Mouse (Mus musculus) MEL (cell line): ENCODE data around the gene Slc47a1. TPM values are rescaled to one million over a fixed set of nuclear protein-coding genes. Genes with fewer than 3 reads are reported as not detected.

ENCODE experiments used
- DNase-seq: peaks from one replicate; pipeline ENCODE4 v3.0.0; 2011; ENCODE audit warnings: low read depth, low spot score
- H3K27ac ChIP-seq: 2 replicates; pipeline ENCODE4 v1.5.1; 2012; ENCODE audit warnings: low read depth, mild to moderate bottlenecking, control low read depth, low read length, moderate library complexity; ENCODE audit not compliant: control insufficient read depth
- H3K27me3 ChIP-seq, 2 experiments: fragments of 150-350 bp in 1 of 2; sonication (generic) in 1 of 2; 2 replicates each; pipeline ENCODE4 v1.6.1; 2012; ENCODE audit warnings: low read length in 2 of 2, mild to moderate bottlenecking in 2 of 2, improper control_type of control experiment in 1 of 2, moderate library complexity in 1 of 2; ENCODE audit not compliant: insufficient read depth in 2 of 2, control insufficient read depth in 1 of 2
- H3K36me3 ChIP-seq, 2 experiments: 2 replicates each; pipeline ENCODE4 v1.6.1; 2012 to 2014; ENCODE audit warnings: low read length in 2 of 2, improper control_type of control experiment in 1 of 2, inconsistent platforms in 1 of 2, mild to moderate bottlenecking in 1 of 2; ENCODE audit not compliant: insufficient read depth in 2 of 2, control insufficient read depth in 1 of 2
- H3K4me1 ChIP-seq, 2 experiments: fragments of 150-350 bp in 1 of 2; sonication (generic) in 1 of 2; 2 replicates each; pipeline ENCODE4 v1.6.1; 2012; ENCODE audit warnings: low read length in 2 of 2, improper control_type of control experiment in 1 of 2, mild to moderate bottlenecking in 1 of 2; ENCODE audit not compliant: insufficient read depth in 2 of 2, control insufficient read depth in 1 of 2
- H3K4me3 ChIP-seq, 2 experiments: fragments of 150-350 bp in 1 of 2; sonication (generic) in 1 of 2; 2 replicates each; pipeline ENCODE4 v1.5.1; 2012; ENCODE audit warnings: low read depth in 2 of 2, low read length in 2 of 2, mild to moderate bottlenecking in 2 of 2, moderate library complexity in 2 of 2, control low read depth in 1 of 2, improper control_type of control experiment in 1 of 2; ENCODE audit not compliant: control insufficient read depth in 1 of 2, insufficient read depth in 1 of 2
- H3K79me2 ChIP-seq: 2 replicates; pipeline ENCODE4 v1.6.1; 2012; ENCODE audit warnings: mild to moderate bottlenecking, low read length, moderate library complexity; ENCODE audit not compliant: control insufficient read depth, poor library complexity, insufficient read depth
- H3K9ac ChIP-seq: 2 replicates; pipeline ENCODE4 v1.6.1; 2012; ENCODE audit warnings: low read depth, mild to moderate bottlenecking, control low read depth, low read length, moderate library complexity; ENCODE audit not compliant: control insufficient read depth, poor library complexity, severe bottlenecking
- H3K9me3 ChIP-seq: fragments of 150-350 bp; sonication (generic); replicated peaks from 2 replicates; pipeline ENCODE4 v1.6.1; 2012; ENCODE audit warnings: mild to moderate bottlenecking, low read length, improper control_type of control experiment, moderate library complexity; ENCODE audit not compliant: insufficient read depth
- CHD1 ChIP-seq: IDR thresholded peaks from 2 replicates; pipeline ENCODE4 v1.6.1; 2012; ENCODE audit warnings: low read depth, mild to moderate bottlenecking, inconsistent platforms, low read length, improper control_type of control experiment
- CHD2 ChIP-seq: IDR thresholded peaks from 2 replicates; pipeline ENCODE4 v1.6.1; 2011; ENCODE audit warnings: low read length, improper control_type of control experiment
- CTCF ChIP-seq, 3 experiments: IDR thresholded peaks in 2 of 3; conservative IDR thresholded peaks in 1 of 3; 2 replicates each; pipeline ENCODE4 v1.5.1; 2011 to 2012; ENCODE audit warnings: low read length in 3 of 3, low read depth in 2 of 3, mild to moderate bottlenecking in 2 of 3, improper control_type of control experiment in 1 of 3, inconsistent platforms in 1 of 3, mixed read lengths in 1 of 3, moderate library complexity in 1 of 3; ENCODE audit not compliant: control insufficient read depth in 1 of 3, insufficient read depth in 1 of 3, poor library complexity in 1 of 3, severe bottlenecking in 1 of 3
- ELF1 ChIP-seq: IDR thresholded peaks from 2 replicates; pipeline ENCODE4 v1.6.1; 2014; ENCODE audit warnings: low read depth, mild to moderate bottlenecking, inconsistent platforms, low read length, improper control_type of control experiment, moderate library complexity
- ETS1 ChIP-seq: IDR thresholded peaks from 2 replicates; pipeline ENCODE4 v1.6.1; 2012; ENCODE audit warnings: low read depth, mild to moderate bottlenecking, inconsistent platforms, low read length, improper control_type of control experiment, moderate library complexity
- GATA1 ChIP-seq: IDR thresholded peaks from 2 replicates; pipeline ENCODE4 v1.6.1; 2011; ENCODE audit warnings: low read depth, low read length, improper control_type of control experiment
- HCFC1 ChIP-seq: IDR thresholded peaks from 2 replicates; pipeline ENCODE4 v1.6.1; 2012; ENCODE audit warnings: low read depth, mild to moderate bottlenecking, inconsistent platforms, low read length, improper control_type of control experiment, moderate library complexity
- KAT2A ChIP-seq: conservative IDR thresholded peaks from 2 replicates; pipeline ENCODE4 v1.6.1; 2012; ENCODE audit warnings: low read depth, low read length, improper control_type of control experiment, inconsistent platforms
- MAX ChIP-seq: IDR thresholded peaks from 2 replicates; pipeline ENCODE4 v1.6.1; 2011; ENCODE audit warnings: low read length, improper control_type of control experiment
- MXI1 ChIP-seq: IDR thresholded peaks from 2 replicates; pipeline ENCODE4 v1.6.1; 2011; ENCODE audit warnings: mild to moderate bottlenecking, low read depth, low read length, improper control_type of control experiment
- MYC ChIP-seq: IDR thresholded peaks from 2 replicates; pipeline ENCODE4 v1.6.1; 2011; ENCODE audit warnings: low read depth, mild to moderate bottlenecking, low read length, improper control_type of control experiment, moderate library complexity
- NRF1 ChIP-seq: IDR thresholded peaks from 2 replicates; pipeline ENCODE4 v1.6.1; 2014; ENCODE audit warnings: low read depth, mild to moderate bottlenecking, inconsistent platforms, low read length, improper control_type of control experiment, moderate library complexity; ENCODE audit not compliant: poor library complexity, insufficient read depth, severe bottlenecking
- POLR2AphosphoS2 ChIP-seq: IDR thresholded peaks from 2 replicates; pipeline ENCODE4 v1.6.1; 2011; ENCODE audit warnings: low read length, improper control_type of control experiment
- RAD21 ChIP-seq: IDR thresholded peaks from 2 replicates; pipeline ENCODE4 v1.6.1; 2011; ENCODE audit warnings: mild to moderate bottlenecking, low read depth, low read length, improper control_type of control experiment
- SIN3A ChIP-seq: IDR thresholded peaks from 2 replicates; pipeline ENCODE4 v1.6.1; 2012; ENCODE audit warnings: low read length, improper control_type of control experiment, inconsistent platforms
- TAL1 ChIP-seq: IDR thresholded peaks from 2 replicates; pipeline ENCODE4 v1.6.1; 2012; ENCODE audit warnings: mild to moderate bottlenecking, inconsistent platforms, low read length, moderate library complexity, mixed read lengths
- ZKSCAN1 ChIP-seq: IDR thresholded peaks from 2 replicates; pipeline ENCODE4 v1.6.1; 2012; ENCODE audit warnings: low read depth, mild to moderate bottlenecking, inconsistent platforms, low read length, improper control_type of control experiment, moderate library complexity
- polyA plus RNA-seq, 2 experiments: library from polyadenylated mRNA; stranded (reverse) in 1 of 2; unstranded in 1 of 2; fragments of >175 nt in 1 of 2; fragments of >200 nt in 1 of 2; gene quantifications; 2 replicates each; pipeline versions ENCODE4 v1.2.1 to v1.2.4; 2012; ENCODE audit warnings: low replicate concordance in 2 of 2, low read depth in 1 of 2; ENCODE audit not compliant: insufficient read length in 2 of 2, insufficient read depth in 1 of 2, missing spikeins in 1 of 2
- total RNA-seq: library from RNA; depleted of rRNA; stranded (reverse); fragments of 300-350 nt; gene quantifications from 2 replicates; pipeline ENCODE4 v1.2.3, GENCODE M21; 2012

The Slc47a1 gene
- total and polyA plus RNA-seq, 3 experiments: 0.04 TPM; not detected in 2

GRCm38 (mm10) chr11:61413411-61413810 is 35.3 kb upstream of the Slc47a1 start:
- Histone ChIP-seq H3K9ac (no peak overlapping the region), H3K9me3 (no peaks in the 10 kb centered on the region), H3K79me2 (no peaks in the 10 kb centered on the region; the same call in 1 of the 2 replicates), H3K27me3 (no peaks in the 10 kb centered on the region), H3K4me3 (no peak overlapping the region), H3K36me3 (peaks cover 0 to 5% of the 10 kb centered on the region in 2 experiments; a peak in 1 of 4 replicates), H3K27ac (no peak overlapping the region), H3K4me1 (peaks cover 0 to 6% of the 10 kb centered on the region in 2 experiments; a peak in 3 of 4 replicates)
- no peak for TF ChIP-seq KAT2A
- no peak for TF ChIP-seq SIN3A
- no peak for TF ChIP-seq TAL1
- no peak for TF ChIP-seq ZKSCAN1
- no peak for TF ChIP-seq CTCF (IDR thresholded peaks at IDR 0.05 in 2 of 3, conservative IDR thresholded peaks at IDR 0.05 in 1 of 3; ENCODE audit: control insufficient read depth in 1 of 3, insufficient read depth in 1 of 3, low read depth in 2 of 3, low read length in 3 of 3, poor library complexity in 1 of 3, severe bottlenecking in 1 of 3)
- TF ChIP-seq ELF1: no peak
- TF ChIP-seq MXI1: no peak
- TF ChIP-seq RAD21: no peak
- DNase-seq: no peak

GRCm38 (mm10) chr11:61411809-61412208 is 33.7 kb upstream of the Slc47a1 start:
- Histone ChIP-seq H3K79me2 (no peaks in the 10 kb centered on the region; the same call in 1 of the 2 replicates), H3K4me1 (peaks cover 0 to 6% of the 10 kb centered on the region in 2 experiments; a peak in 3 of 4 replicates), H3K36me3 (peaks cover 0 to 7% of the 10 kb centered on the region in 2 experiments; a peak in 1 of 4 replicates), H3K27ac (no peak overlapping the region), H3K27me3 (no peaks in the 10 kb centered on the region), H3K4me3 (no peak overlapping the region), H3K9me3 (no peaks in the 10 kb centered on the region), H3K9ac (no peak overlapping the region)
- no peak for TF ChIP-seq CHD2
- no peak for TF ChIP-seq ELF1
- no peak for TF ChIP-seq ZKSCAN1
- TF ChIP-seq ETS1: peak; percentile 65
- DNase-seq: no peak

- Histone ChIP-seq H3K9ac (no peak overlapping the region), H3K4me1 (peaks cover 0 to 6% of the 10 kb centered on the region in 2 experiments; a peak in 3 of 4 replicates), H3K4me3 (no peak overlapping the region)
- no peak for TF ChIP-seq CHD1
- no peak for TF ChIP-seq RAD21
- TF ChIP-seq GATA1: no peak
- TF ChIP-seq MAX: no peak
- no peak for TF ChIP-seq POLR2AphosphoS2
- no peak for TF ChIP-seq HCFC1
- TF ChIP-seq CTCF (IDR thresholded peaks at IDR 0.05 in 2 of 3, conservative IDR thresholded peaks at IDR 0.05 in 1 of 3; ENCODE audit: control insufficient read depth in 1 of 3, insufficient read depth in 1 of 3, low read depth in 2 of 3, low read length in 3 of 3, poor library complexity in 1 of 3, severe bottlenecking in 1 of 3): no peak
- no peak for TF ChIP-seq MYC
- no peak for TF ChIP-seq NRF1
- TF ChIP-seq, all 39 proteins: peak for 0
- Histone ChIP-seq H3K27me3 (no peaks in the 10 kb centered on the region), H3K9me3 (no peaks in the 10 kb centered on the region), H3K79me2 (no peaks in the 10 kb centered on the region; the same call in 1 of the 2 replicates), H3K36me3 (peaks cover 0 to 9% of the 10 kb centered on the region in 2 experiments; a peak in 1 of 4 replicates), H3K27ac (no peak overlapping the region)
- DNase-seq: no peak
These were observed 33.1 kb upstream of the Slc47a1 start for GRCm38 (mm10) chr11:61411221-61411620.
